Mouse (Mus musculus): ENCODE measurements around the gene Muc13.

The Muc13 gene

GRCm38 (mm10) chr16:33793846-33794791 lies at the start of gene Muc13:
TSS of gene Muc13 (plus strand) at chr16:33794037.
- no peak for DNase-seq

GRCm38 (mm10) chr16:33744622-33745419 lies 49.0 kb upstream of the Muc13 start:
- DNase-seq: peak; percentile 64

DNA sequence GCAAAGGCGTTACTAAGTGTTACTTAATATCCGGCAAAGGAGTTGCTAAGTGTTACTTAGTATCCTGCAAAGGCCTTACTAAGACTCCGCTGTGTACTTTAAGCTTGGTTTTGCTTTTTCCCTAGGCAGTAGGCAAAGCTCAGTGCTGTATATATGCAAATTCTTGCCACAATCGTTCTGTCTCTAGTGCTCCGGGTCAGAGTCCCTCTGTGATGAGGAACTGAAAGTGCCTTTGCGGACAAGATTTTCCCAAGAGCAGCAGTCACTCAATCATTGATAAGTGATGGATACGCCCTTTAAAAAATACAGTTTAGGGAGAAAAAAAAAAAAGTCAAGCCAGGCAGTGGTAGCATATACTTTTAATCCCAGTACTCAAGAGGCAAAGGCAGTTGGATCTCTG lies 48.4 kb upstream of the Muc13 start:
- no peak for DNase-seq

DNA sequence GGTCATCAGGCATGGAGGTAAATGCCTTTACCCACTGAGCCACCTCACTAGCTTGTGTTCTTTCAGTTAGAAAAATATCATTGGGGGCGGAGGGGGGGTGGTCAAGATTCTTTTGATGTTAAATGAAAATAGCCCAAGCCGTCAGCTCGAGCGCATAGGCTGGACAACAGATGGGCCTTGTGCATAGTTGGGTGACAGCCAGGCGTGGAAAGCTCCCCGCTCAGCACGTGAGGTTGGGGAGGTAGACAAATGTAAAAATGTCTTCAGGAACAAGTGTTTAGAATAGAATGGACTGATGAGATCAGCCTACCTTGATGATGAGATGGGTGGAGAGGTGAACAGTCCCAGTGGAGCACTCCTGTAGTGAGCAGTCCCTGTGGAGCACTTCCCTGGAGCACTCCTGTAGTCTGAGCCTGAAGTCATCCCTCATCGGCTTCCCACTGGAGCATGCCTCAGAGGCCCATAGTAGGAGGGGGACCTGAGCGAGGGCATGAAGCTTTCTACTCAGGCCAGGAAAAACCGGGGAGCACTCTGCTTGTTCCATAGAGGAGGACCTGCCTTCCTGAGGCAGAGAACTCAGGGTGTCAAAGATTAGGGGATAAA lies 47.7 kb upstream of the Muc13 start:
- DNase-seq: peak; percentile 74

DNA sequence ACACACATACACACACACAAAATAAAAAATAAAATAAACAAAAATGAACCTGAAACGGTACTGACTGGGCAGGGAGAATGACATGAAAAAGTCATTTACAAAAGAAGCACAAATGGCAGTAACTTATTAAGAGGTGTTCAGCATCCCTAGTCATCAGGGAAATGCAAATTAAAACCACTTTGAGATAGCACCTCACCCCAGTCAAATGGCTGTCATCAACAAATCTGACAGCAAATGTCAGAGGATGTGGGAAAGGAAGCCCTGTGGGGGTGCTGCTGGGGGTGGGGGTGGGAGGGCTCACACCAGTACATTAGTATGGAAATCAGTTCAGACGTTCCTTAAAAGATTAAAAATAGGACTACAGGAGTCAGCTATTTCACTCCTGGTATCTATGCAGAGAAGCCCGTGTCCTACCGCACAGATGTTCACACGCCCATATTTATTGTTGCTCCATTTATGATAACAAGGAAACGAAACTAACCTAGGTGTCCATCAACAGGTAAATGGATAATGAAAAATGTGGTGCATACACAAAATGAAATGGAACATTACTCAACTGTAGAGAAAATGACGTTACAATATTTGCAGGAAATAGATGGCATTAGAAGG lies 46.4 kb upstream of the Muc13 start:
- DNase-seq: no peak

- no peak for DNase-seq
Measured at GRCm38 (mm10) chr16:33747994-33748393, 45.8 kb upstream of the Muc13 start.

- DNase-seq: no peak
Measured at GRCm38 (mm10) chr16:33751152-33751551, 42.7 kb upstream of the Muc13 start.

GRCm38 (mm10) chr16:33751590-33751989 lies 42.2 kb upstream of the Muc13 start:
- DNase-seq: no peak

- no peak for DNase-seq
Measured at GRCm38 (mm10) chr16:33752904-33753578, 40.8 kb upstream of the Muc13 start.

DNA sequence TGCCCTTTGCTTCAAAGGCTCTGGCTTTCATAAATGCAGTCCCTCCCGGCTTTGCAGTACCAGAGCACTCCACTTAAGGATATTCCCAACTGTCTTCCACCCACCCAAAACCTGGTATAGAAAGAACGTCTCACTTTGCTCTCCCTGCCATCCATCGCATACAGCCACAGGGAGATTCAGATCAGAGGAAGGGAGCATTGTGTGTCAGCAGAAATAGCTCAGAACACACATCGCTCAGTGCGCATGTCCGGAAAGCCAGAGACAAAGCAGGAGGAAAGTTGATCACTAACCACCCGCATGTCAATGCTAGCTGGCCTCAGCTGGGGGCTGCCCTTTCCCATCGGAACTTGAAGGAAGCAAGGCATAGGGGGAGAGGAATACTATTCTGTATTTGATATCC lies 38.5 kb upstream of the Muc13 start:
- DNase-seq: no peak

- DNase-seq: no peak
Measured at GRCm38 (mm10) chr16:33755961-33756360, 37.9 kb upstream of the Muc13 start.

- no peak for DNase-seq
Measured at GRCm38 (mm10) chr16:33756396-33756795, 37.4 kb upstream of the Muc13 start.

- no peak for DNase-seq
Measured at GRCm38 (mm10) chr16:33759207-33759606, 34.6 kb upstream of the Muc13 start.

- no peak for DNase-seq
Measured at GRCm38 (mm10) chr16:33760542-33760941, 33.3 kb upstream of the Muc13 start.

DNA sequence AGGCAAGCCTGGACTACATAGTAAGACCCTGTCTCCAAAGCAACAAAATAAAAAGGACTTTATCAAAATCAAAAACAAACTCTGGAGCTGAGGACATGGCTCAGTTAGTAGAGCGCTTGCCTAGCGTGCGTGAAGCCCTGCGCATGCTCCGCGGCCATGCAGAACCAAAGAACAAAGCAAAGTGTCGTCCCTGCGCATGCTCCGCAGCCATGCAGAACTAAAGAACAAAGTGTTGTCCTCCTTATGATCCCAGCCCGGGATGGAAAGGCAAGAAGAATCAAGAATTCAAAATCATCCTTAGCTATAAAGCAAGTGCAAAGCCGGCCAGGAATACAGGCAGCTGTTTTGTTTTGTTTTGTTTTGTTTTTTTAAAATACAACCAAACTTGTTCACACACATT lies 32.8 kb upstream of the Muc13 start:
- no peak for DNase-seq

DNA sequence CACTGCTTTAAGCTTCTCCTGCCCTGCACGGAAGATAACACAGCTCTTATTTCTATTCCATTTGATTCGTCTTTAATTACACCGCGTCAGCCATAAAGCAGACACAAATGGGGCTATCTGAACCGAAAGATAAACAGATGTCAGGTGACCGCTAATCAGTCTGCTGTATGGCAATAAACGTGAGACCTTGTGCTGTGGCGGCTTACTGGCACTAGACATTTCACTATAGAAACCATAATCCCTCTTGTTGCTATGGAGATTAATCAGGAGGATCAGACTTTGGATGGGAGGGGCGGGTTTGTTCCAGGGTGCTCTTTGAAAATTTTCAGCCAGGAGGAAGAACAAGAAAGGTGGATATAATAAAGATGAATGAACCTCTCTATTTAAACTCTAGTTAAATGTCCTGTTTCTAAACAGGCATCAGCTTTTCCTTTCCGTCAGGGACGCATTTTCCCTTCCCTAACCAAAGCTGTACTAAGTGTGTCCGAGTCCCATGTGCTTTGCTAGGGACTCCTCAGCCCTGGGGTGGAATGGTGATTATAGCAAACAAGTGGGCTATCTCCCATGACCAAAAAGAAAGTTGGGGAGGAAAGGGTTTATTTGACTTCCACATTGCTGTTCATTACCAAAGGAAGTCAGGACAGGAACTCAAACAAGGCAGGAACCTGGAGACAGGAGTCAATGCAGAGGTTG lies 29.2 kb upstream of the Muc13 start:
- no peak for DNase-seq

GRCm38 (mm10) chr16:33765477-33765876 lies 28.4 kb upstream of the Muc13 start:
- no peak for DNase-seq

- DNase-seq: no peak
Measured at GRCm38 (mm10) chr16:33766309-33766708, 27.5 kb upstream of the Muc13 start.

- DNase-seq: no peak
Measured at GRCm38 (mm10) chr16:33766757-33767156, 27.1 kb upstream of the Muc13 start.

GRCm38 (mm10) chr16:33768491-33769278 lies 25.2 kb upstream of the Muc13 start:
- no peak for DNase-seq

DNA sequence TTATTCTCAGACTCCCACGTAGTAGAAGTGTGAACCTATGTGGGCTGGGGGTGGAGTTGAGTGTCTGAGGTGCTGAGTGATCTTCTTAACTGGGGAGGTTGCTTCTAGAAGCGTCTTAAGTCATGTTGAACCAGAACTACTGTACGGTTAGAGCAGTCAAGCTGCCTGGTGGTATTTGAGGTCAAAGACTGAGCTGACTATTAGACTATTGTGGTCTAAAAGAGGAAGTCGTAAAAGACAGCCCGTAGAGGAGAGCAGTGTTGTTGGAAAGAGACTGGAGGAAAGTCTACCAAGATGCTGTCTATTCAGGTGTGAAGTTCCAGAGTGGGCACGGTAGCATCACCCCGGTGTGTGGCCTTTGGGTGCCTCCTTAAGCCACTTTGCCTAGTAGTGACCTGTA lies 24.0 kb upstream of the Muc13 start:
- DNase-seq: no peak

All from cerebellum, adult 8-10 months (tissue).